Mouse (Mus musculus): ENCODE data around the gene Pou2af1.

Gene Pou2af1

GRCm38 (mm10) chr9:51213023-51213728 is at the start of gene Pou2af1:
Gene Pou2af1, plus strand, starts transcription at chr9:51213708.
- DNase-seq (ENCODE audit: low spot score): no peak

GRCm38 (mm10) chr9:51163989-51164388 is 49.5 kb upstream of the Pou2af1 start:
- no peak for DNase-seq (ENCODE audit: low spot score)

GRCm38 (mm10) chr9:51165312-51166180 is 48.0 kb upstream of the Pou2af1 start, which contains the start of gene Gm32742:
Gene Gm32742, minus strand, starts transcription at chr9:51165517.
- DNase-seq (ENCODE audit: low spot score): no peak

- no peak for DNase-seq (ENCODE audit: low spot score)
Observed at GRCm38 (mm10) chr9:51167954-51168353, 45.6 kb upstream of the Pou2af1 start.

- no peak for DNase-seq (ENCODE audit: low spot score)
Observed at GRCm38 (mm10) chr9:51168698-51169097, 44.8 kb upstream of the Pou2af1 start.

GRCm38 (mm10) chr9:51169133-51169532 is 44.4 kb upstream of the Pou2af1 start:
- DNase-seq (ENCODE audit: low spot score): no peak

- no peak for DNase-seq (ENCODE audit: low spot score)
Observed at GRCm38 (mm10) chr9:51170298-51170697, 43.2 kb upstream of the Pou2af1 start.

GRCm38 (mm10) chr9:51174890-51175464 is 38.5 kb upstream of the Pou2af1 start:
- no peak for DNase-seq (ENCODE audit: low spot score)

- no peak for DNase-seq (ENCODE audit: low spot score)
Observed at GRCm38 (mm10) chr9:51175722-51176121, 37.8 kb upstream of the Pou2af1 start.

GRCm38 (mm10) chr9:51178297-51178696 is 35.2 kb upstream of the Pou2af1 start:
- DNase-seq (ENCODE audit: low spot score): no peak

- peak; percentile 57 for DNase-seq (ENCODE audit: low spot score)
Observed at GRCm38 (mm10) chr9:51180621-51181020, 32.9 kb upstream of the Pou2af1 start.

GRCm38 (mm10) chr9:51182716-51183710 is 30.5 kb upstream of the Pou2af1 start:
- no peak for DNase-seq (ENCODE audit: low spot score)

GRCm38 (mm10) chr9:51185386-51185785 is 28.1 kb upstream of the Pou2af1 start:
- DNase-seq (ENCODE audit: low spot score): no peak

- no peak for DNase-seq (ENCODE audit: low spot score)
Observed at GRCm38 (mm10) chr9:51185871-51186270, 27.6 kb upstream of the Pou2af1 start.

GRCm38 (mm10) chr9:51190655-51191054 is 22.9 kb upstream of the Pou2af1 start:
- DNase-seq (ENCODE audit: low spot score): no peak

- DNase-seq (ENCODE audit: low spot score): no peak
Observed at GRCm38 (mm10) chr9:51194790-51195189, 18.7 kb upstream of the Pou2af1 start.

GRCm38 (mm10) chr9:51208974-51209332 is 4.6 kb upstream of the Pou2af1 start:
- DNase-seq (ENCODE audit: low spot score): no peak

GRCm38 (mm10) chr9:51211191-51211590 is 2.3 kb upstream of the Pou2af1 start:
- DNase-seq (ENCODE audit: low spot score): no peak

- DNase-seq (ENCODE audit: low spot score): no peak
Observed at GRCm38 (mm10) chr9:51213729-51214237, 275 bp downstream of the Pou2af1 start.

- no peak for DNase-seq (ENCODE audit: low spot score)
Observed at GRCm38 (mm10) chr9:51215311-51215710, 1.8 kb downstream of the Pou2af1 start.

GRCm38 (mm10) chr9:51215949-51216348 is 2.4 kb downstream of the Pou2af1 start:
- DNase-seq (ENCODE audit: low spot score): no peak

Measured in layer of hippocampus, adult 9-10 months (tissue).